Mouse (Mus musculus) lung, postnatal 4 days (tissue): Measurements from ENCODE around the gene Psg27.
"Not testable (repeated sequence)": the region's sequence is repeated elsewhere in the genome, so short reads cannot be mapped to it uniquely, and the experiment has no call there.

Experiments used
- DNase-seq, 2 experiments: peaks; one replicate each; pipeline ENCODE4 v3.0.0; 2021

Psg27 gene

GRCm38 (mm10) chr7:18567205-18567604 lies at the start of gene Psg27:
Gene Psg27 (minus strand): TSS chr7:18567305.
- no peak for DNase-seq

- not testable (repeated sequence) for DNase-seq
These were observed 49.3 kb upstream of the Psg27 start, which contains the start of gene Psg23 for GRCm38 (mm10) chr7:18616401-18616800. Gene Psg23 (minus strand): TSS chr7:18616501.

- no peak for DNase-seq
These were observed 7.3 kb downstream of the Psg27 start for GRCm38 (mm10) chr7:18559850-18560249.

DNA sequence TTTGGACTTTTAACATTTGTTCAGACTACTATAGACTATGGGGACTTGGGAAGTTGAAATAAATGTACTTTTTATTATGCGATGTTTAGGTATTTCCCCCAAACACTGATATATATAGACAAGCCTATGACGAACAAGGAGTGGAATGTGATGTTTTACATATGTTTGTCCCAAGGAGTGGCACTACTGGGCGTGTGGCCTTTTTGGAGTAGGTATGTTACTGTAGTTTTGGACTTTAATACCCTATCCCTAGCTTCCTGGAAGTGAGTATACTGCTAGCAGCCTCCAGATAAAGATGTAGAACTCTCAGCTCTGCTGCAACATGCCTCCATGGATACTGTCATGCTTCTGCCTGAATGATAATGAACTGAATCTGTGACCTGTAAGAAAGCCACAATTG lies 11.4 kb downstream of the Psg27 start:
- not testable (repeated sequence) for DNase-seq

GRCm38 (mm10) chr7:18533420-18533819 lies 33.7 kb downstream of the Psg27 start:
- no peak for DNase-seq

DNA sequence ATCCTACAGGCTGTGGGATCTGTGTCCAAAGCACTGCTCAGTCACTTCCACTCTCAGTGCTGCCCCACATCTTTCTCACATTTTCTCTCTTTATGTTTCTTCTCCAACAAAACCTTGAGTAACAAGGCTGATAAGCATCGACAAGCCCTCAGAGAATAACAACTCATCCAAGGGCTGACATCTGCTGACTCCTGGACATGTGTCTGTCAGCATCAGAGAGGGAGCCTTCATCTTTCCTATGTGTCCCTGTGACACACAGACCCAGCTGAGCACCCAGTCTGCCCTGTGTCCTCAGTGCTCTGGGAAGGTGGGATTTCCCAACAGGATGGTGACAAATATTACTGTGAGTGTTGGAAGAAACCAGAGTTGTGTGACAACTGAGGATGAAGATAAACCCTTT lies 34.9 kb downstream of the Psg27 start, which contains the start of gene Psg25:
Gene Psg25 (minus strand): TSS at position 101 of the 400 bp plus-strand sequence.
- DNase-seq, result no peak

DNA sequence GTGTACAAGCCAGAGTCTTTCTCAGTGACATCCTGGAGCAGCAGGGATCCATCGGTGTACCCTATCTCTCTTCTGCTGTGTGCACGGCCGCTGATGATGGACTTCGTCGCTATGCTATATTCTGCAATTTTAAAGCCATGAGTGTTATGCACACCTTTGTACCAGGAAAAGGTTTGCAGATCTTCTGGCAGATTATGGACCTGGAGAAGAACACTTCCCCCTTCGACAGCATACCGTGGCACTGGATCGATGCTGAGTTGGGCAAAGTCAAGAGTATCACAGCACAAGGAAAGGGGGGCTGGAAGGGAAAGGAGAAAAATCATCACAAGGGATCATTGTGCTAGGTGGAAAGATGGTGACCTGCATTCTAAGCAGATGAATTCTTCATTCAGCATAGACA lies 42.4 kb downstream of the Psg27 start:
- no peak for DNase-seq

GRCm38 (mm10) chr7:18512848-18513247 lies 54.3 kb downstream of the Psg27 start:
- DNase-seq, result not testable (repeated sequence)

DNA sequence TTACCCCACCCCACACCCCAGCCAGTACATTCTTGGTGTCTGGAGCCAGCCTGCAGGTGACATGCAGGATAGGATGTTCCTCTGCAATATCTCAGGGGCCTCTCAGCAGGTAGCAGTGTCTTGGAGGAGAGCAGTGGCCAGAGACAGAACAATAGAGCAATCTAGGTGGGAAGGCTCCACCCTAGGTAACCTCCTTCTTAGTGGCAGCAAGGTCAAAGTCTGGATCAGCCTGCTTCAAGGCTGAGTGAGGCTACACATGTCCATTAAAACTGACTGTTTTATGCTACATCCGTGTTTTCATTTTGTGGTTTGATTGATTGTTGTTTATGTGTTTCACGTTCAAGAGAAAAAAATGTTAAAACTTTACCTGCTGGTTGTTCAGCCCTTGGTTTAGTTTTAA lies 54.7 kb downstream of the Psg27 start:
- DNase-seq, result not testable (repeated sequence)

DNA sequence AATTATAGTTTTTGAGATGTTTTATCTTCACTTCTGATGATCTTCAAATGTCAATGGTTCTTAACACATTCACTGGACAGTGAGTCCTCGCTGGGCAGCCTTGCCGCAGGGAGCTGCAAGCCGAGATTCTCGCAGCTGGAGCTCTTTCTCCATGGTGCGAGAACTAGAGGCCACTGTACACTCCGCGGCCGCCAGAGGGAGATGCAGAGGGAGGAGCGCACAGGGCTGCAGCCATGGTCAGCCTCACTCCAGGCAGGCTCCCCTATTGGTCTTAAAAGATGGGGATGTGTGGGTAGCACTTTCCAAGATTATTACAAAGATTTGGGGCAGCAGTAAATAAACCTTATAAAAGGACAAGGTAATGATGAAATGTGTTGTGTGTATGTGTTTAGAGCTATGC lies 55.6 kb downstream of the Psg27 start:
- no peak for DNase-seq
